Mouse (Mus musculus) 3T3-L1 (cell line): ENCODE data around the gene Hoxc8.
A peak's percentile ranks its signal among the peaks of the same experiment; 100 is the strongest.

ENCODE experiments used
- DNase-seq: peaks from one replicate; pipeline ENCODE4 v3.0.0-alpha.2; 2015; ENCODE audit warnings: low read depth, low spot score

Hoxc8 gene

GRCm38 (mm10) chr15:102990461-102991397, at the start of gene Hoxc8:
Gene Hoxc8, plus strand, starts transcription at chr15:102990607.
- DNase-seq, result no peak

GRCm38 (mm10) chr15:102942739-102943467, 47.5 kb upstream of the Hoxc8 start:
- DNase-seq, result peak; percentile 66

GRCm38 (mm10) chr15:102943468-102943813, 47.0 kb upstream of the Hoxc8 start:
- no peak for DNase-seq

GRCm38 (mm10) chr15:102945185-102946077, 45.0 kb upstream of the Hoxc8 start:
- DNase-seq, result no peak

- peak; percentile 60 for DNase-seq
These were observed 43.1 kb upstream of the Hoxc8 start for GRCm38 (mm10) chr15:102947276-102947675.

- no peak for DNase-seq
These were observed 41.6 kb upstream of the Hoxc8 start for GRCm38 (mm10) chr15:102948842-102949241.

- DNase-seq, result no peak
These were observed 40.7 kb upstream of the Hoxc8 start for GRCm38 (mm10) chr15:102949696-102950095.

GRCm38 (mm10) chr15:102950877-102951276, 39.5 kb upstream of the Hoxc8 start:
- no peak for DNase-seq

GRCm38 (mm10) chr15:102953561-102953960, 36.8 kb upstream of the Hoxc8 start:
- DNase-seq, result no peak

- DNase-seq, result no peak
These were observed 36.0 kb upstream of the Hoxc8 start, which contains the start of gene Hoxc11 for GRCm38 (mm10) chr15:102954192-102955006. Gene Hoxc11, plus strand, starts transcription at chr15:102954427.

GRCm38 (mm10) chr15:102955007-102955382, 35.4 kb upstream of the Hoxc8 start:
- DNase-seq, result no peak

GRCm38 (mm10) chr15:102955833-102956640, 34.4 kb upstream of the Hoxc8 start:
- no peak for DNase-seq

- no peak for DNase-seq
These were observed 33.5 kb upstream of the Hoxc8 start for GRCm38 (mm10) chr15:102956906-102957305.

GRCm38 (mm10) chr15:102959663-102960191, 30.7 kb upstream of the Hoxc8 start:
- DNase-seq, result no peak

- DNase-seq, result no peak
These were observed 28.7 kb upstream of the Hoxc8 start for GRCm38 (mm10) chr15:102961728-102962127.

- no peak for DNase-seq
These were observed 27.9 kb upstream of the Hoxc8 start for GRCm38 (mm10) chr15:102962492-102962891.

- no peak for DNase-seq
These were observed 27.1 kb upstream of the Hoxc8 start for GRCm38 (mm10) chr15:102963259-102963658.

GRCm38 (mm10) chr15:102963671-102964640, 26.5 kb upstream of the Hoxc8 start:
- DNase-seq, result no peak
